Mouse (Mus musculus) ES-Bruce4 (cell line): ENCODE data around the gene Mov10.

Experiments
- CTCF ChIP-seq: IDR thresholded peaks from one replicate; pipeline ENCODE4 v1.8.1; 2011; ENCODE audit warnings: low read depth, low read length
- EP300 ChIP-seq: IDR thresholded peaks from 2 replicates; pipeline ENCODE4 v1.6.1; 2011; ENCODE audit warnings: low read depth, low read length; ENCODE audit not compliant: insufficient read depth

DNA sequence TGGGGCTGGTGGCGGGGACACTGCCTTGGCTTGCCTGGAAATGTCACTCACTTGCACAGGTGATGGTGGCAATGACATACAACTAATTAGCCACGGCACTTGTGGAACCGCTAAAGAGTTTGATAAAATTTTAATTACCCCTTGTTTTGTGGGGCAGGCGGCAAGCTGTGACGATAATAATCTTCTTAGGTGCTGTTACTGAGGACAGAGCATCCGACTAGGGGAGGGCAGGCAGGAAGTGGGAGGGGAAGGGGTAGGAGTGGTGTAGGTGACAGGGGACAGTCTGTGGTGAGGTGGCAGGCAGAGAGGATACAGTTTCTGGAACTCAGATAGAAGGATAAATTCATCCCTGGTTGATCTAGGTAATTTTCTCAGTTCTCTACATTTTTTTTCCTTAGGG, 46.9 kb downstream of the Mov10 start:
- TF ChIP-seq CTCF = no peak
- TF ChIP-seq EP300 = no peak
